Mouse (Mus musculus): ENCODE results near the gene Tspan11.

- no peak for TF ChIP-seq POLR2A (IDR thresholded peaks at IDR 0.05; ENCODE audit: borderline replicate concordance, control insufficient read depth, low read depth, low read length)
- no peak for TF ChIP-seq CTCF (IDR thresholded peaks at IDR 0.05; ENCODE audit: control insufficient read depth, insufficient read depth, low read length)
Measured at GRCm38 (mm10) chr6:127969709-127970108, 82.3 kb downstream of the Tspan11 start.

All from bone marrow, adult 2 months (tissue).